Mouse (Mus musculus): ENCODE results near the gene Atp2b1. TPM values are rescaled to one million over a fixed set of nuclear protein-coding genes. Genes with fewer than 3 reads are reported as not detected.

Gene Atp2b1
- total and polyA plus RNA-seq, 3 experiments, result 23.5 to 26.6 TPM; not detected in 1

DNA sequence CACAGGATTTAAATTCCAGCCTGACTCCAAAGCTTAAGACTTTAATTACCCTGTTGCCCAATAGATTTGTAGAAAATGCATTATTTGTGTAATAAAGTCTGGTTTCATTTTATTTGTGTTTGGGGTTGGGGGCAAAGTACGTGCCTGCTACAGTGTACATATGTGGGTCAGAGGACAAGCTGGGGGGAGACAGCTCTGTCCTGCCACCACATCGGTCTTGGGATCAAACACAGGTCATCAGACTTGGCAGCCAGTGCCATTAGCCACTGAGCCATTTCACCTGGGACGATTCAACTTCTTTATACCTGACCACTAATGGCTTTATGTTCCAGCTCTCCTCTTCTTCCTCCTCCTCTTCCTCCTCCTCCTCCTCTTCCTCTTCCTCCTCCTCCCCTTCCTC lies 124.7 kb downstream of the Atp2b1 start:
- DNase-seq (ENCODE audit: low read depth, low spot score), result no peak
- no peaks in the 10 kb centered on the region; a peak in 1 of 4 replicates for H3K27me3 ChIP-seq (ENCODE audit: control insufficient read depth in 1 of 2, insufficient read depth in 2 of 2, low read length in 2 of 2)
- no peaks in the 10 kb centered on the region for H3K36me3 ChIP-seq (ENCODE audit: control insufficient read depth in 1 of 2, insufficient read depth in 2 of 2, low read length in 2 of 2)
- no peaks in the 10 kb centered on the region for H3K4me1 ChIP-seq (ENCODE audit: control insufficient read depth in 1 of 2, insufficient read depth in 2 of 2, low read length in 2 of 2)
- H3K27ac ChIP-seq (ENCODE audit: control insufficient read depth, low read depth, low read length), result no peak overlapping the region
- H3K9me3 ChIP-seq (replicated peaks; ENCODE audit: insufficient read depth, low read length), result no peaks in the 10 kb centered on the region
- H3K4me3 ChIP-seq (ENCODE audit: control insufficient read depth in 1 of 2, insufficient read depth in 1 of 2, low read depth in 2 of 2, low read length in 2 of 2), result no peak overlapping the region
- H3K79me2 ChIP-seq (ENCODE audit: control insufficient read depth, insufficient read depth, low read length, poor library complexity), result no peaks in the 10 kb centered on the region
- no peak overlapping the region for H3K9ac ChIP-seq (ENCODE audit: control insufficient read depth, low read depth, low read length, poor library complexity, severe bottlenecking)
- no peak for TF ChIP-seq CTCF (IDR thresholded peaks at IDR 0.05 in 2 of 3, conservative IDR thresholded peaks at IDR 0.05 in 1 of 3; ENCODE audit: control insufficient read depth in 1 of 3, insufficient read depth in 1 of 3, low read depth in 2 of 3, low read length in 3 of 3, poor library complexity in 1 of 3, severe bottlenecking in 1 of 3)
- TF ChIP-seq POLR2A (IDR thresholded peaks at IDR 0.05; ENCODE audit: control insufficient read depth in 1 of 2, insufficient read depth in 1 of 2, low read depth in 1 of 2, low read length in 2 of 2, poor library complexity in 1 of 2), result no peak
- TF ChIP-seq USF2 (IDR thresholded peaks at IDR 0.05; ENCODE audit: borderline replicate concordance in 1 of 2, insufficient read depth in 1 of 2, low read depth in 1 of 2, low read length in 2 of 2), result no peak
- no peak for TF ChIP-seq SIN3A (IDR thresholded peaks at IDR 0.05; ENCODE audit: low read length)
- TF ChIP-seq ETS1 (IDR thresholded peaks at IDR 0.05; ENCODE audit: low read depth, low read length), result no peak
- no peak for TF ChIP-seq BHLHE40 (IDR thresholded peaks at IDR 0.05; ENCODE audit: borderline replicate concordance, low read depth, low read length)
- TF ChIP-seq E2F4 (IDR thresholded peaks at IDR 0.05; ENCODE audit: borderline replicate concordance, low read depth, low read length), result no peak
- no peak for TF ChIP-seq USF1 (IDR thresholded peaks at IDR 0.05; ENCODE audit: low read depth, low read length)
- no peak for TF ChIP-seq GATA1 (IDR thresholded peaks at IDR 0.05; ENCODE audit: low read depth, low read length)
- TF ChIP-seq CHD1 (IDR thresholded peaks at IDR 0.05; ENCODE audit: low read depth, low read length), result no peak
- no peak for TF ChIP-seq POLR2AphosphoS2 (IDR thresholded peaks at IDR 0.05; ENCODE audit: low read length)
- TF ChIP-seq NRF1 (IDR thresholded peaks at IDR 0.05; ENCODE audit: insufficient read depth, low read depth, low read length, poor library complexity, severe bottlenecking), result no peak

DNA sequence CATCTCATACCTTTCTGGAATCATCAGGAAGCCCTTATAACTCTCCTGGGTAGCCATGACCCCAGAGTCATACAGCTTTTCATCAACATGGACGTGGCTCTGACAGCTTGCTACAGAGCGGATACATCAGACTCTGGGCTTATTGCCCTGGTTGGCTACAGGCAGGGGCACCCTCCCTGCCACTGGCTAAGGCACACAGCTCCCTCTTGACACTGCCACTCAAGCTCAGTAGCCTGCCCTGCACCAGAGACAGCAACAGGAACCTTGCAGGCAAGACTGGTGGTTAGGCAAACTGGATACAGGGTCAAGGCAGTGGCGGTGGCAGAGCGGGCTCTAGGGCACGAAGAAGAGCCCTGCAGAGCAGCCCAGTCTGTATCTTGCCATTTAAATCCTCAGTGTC lies 126.0 kb downstream of the Atp2b1 start:
- H3K79me2 ChIP-seq (ENCODE audit: control insufficient read depth, insufficient read depth, low read length, poor library complexity), result no peaks in the 10 kb centered on the region
- TF ChIP-seq MAFK (IDR thresholded peaks at IDR 0.05; ENCODE audit: borderline replicate concordance, low read depth, low read length) (no peak), ZKSCAN1 (IDR thresholded peaks at IDR 0.05; ENCODE audit: low read depth, low read length) (no peak), MXI1 (IDR thresholded peaks at IDR 0.05; ENCODE audit: low read depth, low read length) (no peak), UBTF (IDR thresholded peaks at IDR 0.05; ENCODE audit: borderline replicate concordance, insufficient read depth, low read depth, low read length) (no peak), MEF2A (IDR thresholded peaks at IDR 0.05; ENCODE audit: extremely low read depth, insufficient replicate concordance, low read depth, low read length, poor library complexity, severe bottlenecking) (no peak), RAD21 (IDR thresholded peaks at IDR 0.05; ENCODE audit: low read depth, low read length) (no peak), USF2 (IDR thresholded peaks at IDR 0.05; ENCODE audit: borderline replicate concordance in 1 of 2, insufficient read depth in 1 of 2, low read depth in 1 of 2, low read length in 2 of 2) (no peak), CTCF (IDR thresholded peaks at IDR 0.05 in 2 of 3, conservative IDR thresholded peaks at IDR 0.05 in 1 of 3; ENCODE audit: control insufficient read depth in 1 of 3, insufficient read depth in 1 of 3, low read depth in 2 of 3, low read length in 3 of 3, poor library complexity in 1 of 3, severe bottlenecking in 1 of 3) (no peak), ELF1 (IDR thresholded peaks at IDR 0.05; ENCODE audit: low read depth, low read length) (no peak)
- H3K4me1 ChIP-seq (ENCODE audit: control insufficient read depth in 1 of 2, insufficient read depth in 2 of 2, low read length in 2 of 2), result no peaks in the 10 kb centered on the region
- no peak overlapping the region for H3K4me3 ChIP-seq (ENCODE audit: control insufficient read depth in 1 of 2, insufficient read depth in 1 of 2, low read depth in 2 of 2, low read length in 2 of 2)
- no peaks in the 10 kb centered on the region for H3K36me3 ChIP-seq (ENCODE audit: control insufficient read depth in 1 of 2, insufficient read depth in 2 of 2, low read length in 2 of 2)
- no peak overlapping the region for H3K9ac ChIP-seq (ENCODE audit: control insufficient read depth, low read depth, low read length, poor library complexity, severe bottlenecking)
- H3K27me3 ChIP-seq (ENCODE audit: control insufficient read depth in 1 of 2, insufficient read depth in 2 of 2, low read length in 2 of 2), result no peaks in the 10 kb centered on the region; a peak in 1 of 4 replicates
- no peak overlapping the region for H3K27ac ChIP-seq (ENCODE audit: control insufficient read depth, low read depth, low read length)
- no peak for DNase-seq (ENCODE audit: low read depth, low spot score)
- H3K9me3 ChIP-seq (replicated peaks; ENCODE audit: insufficient read depth, low read length), result no peaks in the 10 kb centered on the region
